Mouse (Mus musculus) midbrain, embryonic 14.5 days (tissue): Measurements from ENCODE around the gene Wdr26. TPM values are rescaled to one million over a fixed set of nuclear protein-coding genes. Genes with fewer than 3 reads are reported as not detected.

ENCODE experiments used
- ATAC-seq: fragments of 200-750 bp; cut with Nextera tagmentation; 2 replicates; pipeline ENCODE4 v1.8.0; 2017; ENCODE audit warnings: moderate number of reproducible peaks, moderate library complexity; ENCODE audit not compliant: low FRiP score, low TSS enrichment
- DNase-seq: peaks from one replicate; pipeline ENCODE4 v3.0.0-alpha.2; 2015
- H3K27ac ChIP-seq: fragments of 300-500 bp; sonication (generic); replicated peaks from 2 replicates; pipeline ENCODE4 v1.5.1; 2014; ENCODE audit warnings: mild to moderate bottlenecking, low read depth, low read length, moderate library complexity
- H3K27me3 ChIP-seq: fragments of 300-500 bp; sonication (generic); 2 replicates; pipeline ENCODE4 v1.6.1; 2014; ENCODE audit warnings: low read length, control low read depth, mixed read lengths; ENCODE audit not compliant: control insufficient read depth, insufficient read depth
- H3K36me3 ChIP-seq: fragments of 300-500 bp; sonication (generic); 2 replicates; pipeline ENCODE4 v1.6.1; 2014; ENCODE audit warnings: low read length, control low read depth; ENCODE audit not compliant: control insufficient read depth, insufficient read depth
- H3K4me1 ChIP-seq: fragments of 300-500 bp; sonication (generic); 2 replicates; pipeline ENCODE4 v1.6.1; 2014; ENCODE audit warnings: mild to moderate bottlenecking, antibody characterized with exemption, low read length, control low read depth; ENCODE audit not compliant: control insufficient read depth, insufficient read depth
- H3K4me2 ChIP-seq: fragments of 300-500 bp; sonication (generic); 2 replicates; pipeline ENCODE4 v1.6.1; 2014; ENCODE audit warnings: mild to moderate bottlenecking, low read length, moderate library complexity
- H3K4me3 ChIP-seq: fragments of 300-500 bp; sonication (generic); replicated peaks from 2 replicates; pipeline ENCODE4 v1.5.1; 2014; ENCODE audit warnings: low read depth, low read length
- H3K9ac ChIP-seq: fragments of 300-500 bp; sonication (generic); replicated peaks from 2 replicates; pipeline ENCODE4 v1.6.1; 2014; ENCODE audit warnings: mild to moderate bottlenecking, low read length, moderate library complexity
- H3K9me3 ChIP-seq: fragments of 300-500 bp; sonication (generic); 2 replicates; pipeline ENCODE4 v1.6.1; 2016; ENCODE audit warnings: low read length, control low read depth, mixed read lengths; ENCODE audit not compliant: control insufficient read depth
- WGBS: fragments of 180-500 bp; shearing (Covaris S2); extraction: QIAGEN DNeasy Blood & Tissue Kit; methylation state at CpG from one replicate; pipeline ENCODE4 v1.1.7; 2014; 5-methylcytosine and 5-hydroxymethylcytosine counted together
- polyA plus RNA-seq: library from polyadenylated mRNA; unstranded; fragments of >200 nt; fragmentation: Nextera tagmentation; extraction: Ambion mirVana; gene quantifications from 2 replicates; pipeline ENCODE4 v1.2.1, GENCODE M21; 2014

Wdr26 gene
- polyA plus RNA-seq, 1 experiment from 2014 or later = 54.8 TPM

GRCm38 (mm10) chr1:181214296-181215035 is 2.7 kb upstream of the Wdr26 start:
- WGBS = 90% methylated on average over 8 of the region's 8 CpGs
- no peak overlapping the region for H3K4me3 ChIP-seq
- H3K4me2 ChIP-seq = no peak overlapping the region
- H3K27ac ChIP-seq = no peak overlapping the region
- no peak overlapping the region for H3K9ac ChIP-seq
- H3K27me3 ChIP-seq = no peaks in the 10 kb centered on the region
- ATAC-seq (no peak), DNase-seq (no peak)
- no peaks in the 10 kb centered on the region for H3K9me3 ChIP-seq
- H3K4me1 ChIP-seq = peaks cover 15% of the 10 kb centered on the region
- H3K36me3 ChIP-seq = no peaks in the 10 kb centered on the region

- DNase-seq (peak; percentile 58), ATAC-seq (peak; percentile 57)
- Histone ChIP-seq H3K4me3 (peak overlapping the region; percentile 99), H3K4me2 (peak overlapping the region; percentile 91), H3K4me1 (peaks cover 22% of the 10 kb centered on the region), H3K9me3 (no peaks in the 10 kb centered on the region), H3K9ac (peak overlapping the region; percentile 95), H3K36me3 (peaks cover 2% of the 10 kb centered on the region; the same call in 1 of the 2 replicates), H3K27ac (peak overlapping the region; percentile 93), H3K27me3 (no peaks in the 10 kb centered on the region)
- WGBS = under 1% methylated on average over 45 of the region's 72 CpGs
These were observed 340 bp downstream of the Wdr26 start for GRCm38 (mm10) chr1:181211403-181211919.

- DNase-seq = peak; percentile 52
- H3K4me1 ChIP-seq = peaks cover 22% of the 10 kb centered on the region
- H3K9ac ChIP-seq = peak overlapping the region; percentile 95
- under 1% methylated on average over 55 of the region's 56 CpGs for WGBS
- H3K4me3 ChIP-seq = peak overlapping the region; percentile 99
- H3K9me3 ChIP-seq = no peaks in the 10 kb centered on the region
- peak overlapping the region; percentile 93 for H3K27ac ChIP-seq
- no peaks in the 10 kb centered on the region for H3K27me3 ChIP-seq
- peak; percentile 53 for ATAC-seq
- H3K4me2 ChIP-seq = peak overlapping the region; percentile 91
- H3K36me3 ChIP-seq = peaks cover 6% of the 10 kb centered on the region; the same call in 1 of the 2 replicates
These were observed 999 bp downstream of the Wdr26 start for GRCm38 (mm10) chr1:181210601-181211402.

GRCm38 (mm10) chr1:181210147-181210546 is 1.7 kb downstream of the Wdr26 start:
- Histone ChIP-seq H3K27ac (0 out of 2 replicates have a peak overlapping the region, but pooled peaks have one; percentile 37), H3K4me2 (peak overlapping the region; percentile 91), H3K27me3 (no peaks in the 10 kb centered on the region), H3K9me3 (no peaks in the 10 kb centered on the region), H3K36me3 (peaks cover 10% of the 10 kb centered on the region; the same call in 1 of the 2 replicates), H3K4me1 (peaks cover 22% of the 10 kb centered on the region), H3K9ac (peak overlapping the region; percentile 95), H3K4me3 (peak overlapping the region; percentile 99)
- DNase-seq (no peak), ATAC-seq (0 out of 2 replicates have a peak, but pooled peaks have one; percentile 5)
- 17% methylated on average over 4 of the region's 4 CpGs for WGBS

- no peak overlapping the region for H3K4me3 ChIP-seq
- no peak overlapping the region for H3K27ac ChIP-seq
- no peak for ATAC-seq
- H3K36me3 ChIP-seq = peaks cover 87% of the 10 kb centered on the region
- H3K4me1 ChIP-seq = no peaks in the 10 kb centered on the region
- no peak overlapping the region for H3K9ac ChIP-seq
- no peaks in the 10 kb centered on the region for H3K27me3 ChIP-seq
- 91% methylated on average over 4 of the region's 4 CpGs for WGBS
- H3K4me2 ChIP-seq = no peak overlapping the region
- no peaks in the 10 kb centered on the region for H3K9me3 ChIP-seq
- no peak for DNase-seq
These were observed 12.4 kb downstream of the Wdr26 start for GRCm38 (mm10) chr1:181199446-181199845.

GRCm38 (mm10) chr1:181188925-181189324 is 22.9 kb downstream of the Wdr26 start:
- H3K4me1 ChIP-seq = no peaks in the 10 kb centered on the region
- H3K27ac ChIP-seq = no peak overlapping the region
- H3K9ac ChIP-seq = no peak overlapping the region
- DNase-seq = no peak
- no peaks in the 10 kb centered on the region for H3K9me3 ChIP-seq
- H3K4me3 ChIP-seq = no peak overlapping the region
- H3K27me3 ChIP-seq = no peaks in the 10 kb centered on the region
- peaks cover 90% of the 10 kb centered on the region for H3K36me3 ChIP-seq
- H3K4me2 ChIP-seq = no peak overlapping the region
- no peak for ATAC-seq
- 94% methylated on average over 4 of the region's 4 CpGs for WGBS

- H3K9ac ChIP-seq = no peak overlapping the region
- peaks cover 51% of the 10 kb centered on the region for H3K36me3 ChIP-seq
- WGBS = 89% methylated on average over 8 of the region's 8 CpGs
- DNase-seq (no peak), ATAC-seq (no peak)
- no peaks in the 10 kb centered on the region for H3K4me1 ChIP-seq
- H3K27ac ChIP-seq = no peak overlapping the region
- H3K4me3 ChIP-seq = no peak overlapping the region
- H3K4me2 ChIP-seq = no peak overlapping the region
- H3K9me3 ChIP-seq = no peaks in the 10 kb centered on the region
- no peaks in the 10 kb centered on the region for H3K27me3 ChIP-seq
These were observed 41.6 kb downstream of the Wdr26 start for GRCm38 (mm10) chr1:181170210-181170609.

- Histone ChIP-seq H3K36me3 (peaks cover 60% of the 10 kb centered on the region), H3K9me3 (no peaks in the 10 kb centered on the region), H3K9ac (no peak overlapping the region), H3K27ac (no peak overlapping the region), H3K27me3 (no peaks in the 10 kb centered on the region), H3K4me1 (no peaks in the 10 kb centered on the region), H3K4me2 (no peak overlapping the region), H3K4me3 (no peak overlapping the region)
- no peak for ATAC-seq
- no peak for DNase-seq
- 82% methylated on average over 3 of the region's 3 CpGs for WGBS
These were observed 43.4 kb downstream of the Wdr26 start for GRCm38 (mm10) chr1:181168377-181168776.
